In the genomic region with DNA sequence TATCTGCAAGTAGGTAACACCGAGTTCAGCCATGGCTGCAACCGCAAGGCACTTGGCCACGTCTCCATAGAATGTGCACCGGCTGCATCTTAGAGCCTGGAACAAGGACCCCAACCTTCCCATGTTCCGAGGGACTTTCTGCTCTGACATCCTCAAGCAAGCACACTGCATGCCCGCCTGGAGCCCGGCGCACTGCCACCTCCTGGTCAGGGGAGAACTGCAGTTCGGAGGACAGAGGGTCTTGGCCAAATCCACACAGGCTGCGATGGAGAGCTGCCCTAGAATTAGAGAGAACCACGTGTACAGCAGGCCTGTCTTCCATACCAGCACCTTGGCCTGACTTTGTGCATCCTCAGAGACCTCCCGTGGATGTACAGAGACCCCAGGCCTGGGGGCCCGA, we compare ENCODE assay signal across 9 mouse cellular contexts. TPM values are rescaled to one million over a fixed set of nuclear protein-coding genes. Genes with fewer than 3 reads are reported as not detected.
DNase-seq lines count a peak whose midpoint lies in the region; ATAC-seq lines count a peak whose summit lies in the region.
"Had no signal": no experiment of that assay in that cellular context is flagged by ENCODE, and none has a peak within 500 bp of the region (broad histone marks: within the 10 kb centered on the region; RNA-seq: fewer than 3 reads in every experiment).

No protein-coding gene starts in this region.

- H3K27me3 ChIP-seq in hindbrain, embryonic 12.5 days, result no peaks in the 10 kb centered on the region
- H3K27me3 ChIP-seq: limb, embryonic 12.5 days had no signal

- H3K4me3 ChIP-seq in hindbrain, embryonic 12.5 days, result no peak overlapping the region
- H3K4me3 ChIP-seq: limb, embryonic 12.5 days had no signal

- peak; percentile 16; the same call in 1 of the 2 replicates for ATAC-seq in hindbrain, embryonic 12.5 days (ENCODE audit: low FRiP score)

- no peak overlapping the region for H3K9ac ChIP-seq in hindbrain, embryonic 12.5 days
- H3K9ac ChIP-seq: limb, embryonic 12.5 days had no signal

- intact Hi-C loops in left cerebral cortex, postnatal 10 days (cut with DNase I), result no loop called here
- intact Hi-C loops in left cerebral cortex, postnatal 36 days (cut with DNase I), result no loop called here

- H3K4me2 ChIP-seq in hindbrain, embryonic 12.5 days (replicated peaks), result no peak overlapping the region
- H3K4me2 ChIP-seq: limb, embryonic 12.5 days had no signal

- peak; percentile 88 for DNase-seq in cerebellum, postnatal 10 days
- no peak for DNase-seq in cerebellum, adult 11-12 months
- peak; percentile 20 to 68 for DNase-seq in left cerebral cortex, postnatal 10 days (ENCODE audit: extremely low spot score in 1 of 2, low spot score in 2 of 2)
- DNase-seq in left cerebral cortex, postnatal 36 days (ENCODE audit: low spot score in 2 of 2), result no peak
- DNase-seq in brain, adult 2 months (ENCODE audit: low read depth, low spot score), result peak; percentile 26
- DNase-seq in mesoderm, embryonic 11.5 days (ENCODE audit: low read depth, low spot score), result peak; percentile 37
- DNase-seq in thymus, postnatal 10 days (ENCODE audit: low spot score in 2 of 2), result peak; percentile 17 to 67

- WGBS in hindbrain, embryonic 12.5 days, result 42% methylated on average over 13 of the region's 13 CpGs

- no peaks in the 10 kb centered on the region for H3K9me3 ChIP-seq in hindbrain, embryonic 12.5 days (replicated peaks)
- H3K9me3 ChIP-seq: limb, embryonic 12.5 days had no signal

- no peaks in the 10 kb centered on the region for H3K4me1 ChIP-seq in hindbrain, embryonic 12.5 days
- H3K4me1 ChIP-seq: limb, embryonic 12.5 days had no signal

- no peak overlapping the region for H3K27ac ChIP-seq in hindbrain, embryonic 12.5 days
- H3K27ac ChIP-seq: limb, embryonic 12.5 days had no signal

- H3K36me3 ChIP-seq in hindbrain, embryonic 12.5 days, result no peaks in the 10 kb centered on the region
- H3K36me3 ChIP-seq: limb, embryonic 12.5 days had no signal

RNA-seq across cellular contexts. Expression of a gene that starts 29.8 kb away (rescaled TPM):
- total RNA-seq in left cerebral cortex, postnatal 10 days (2021), result under 1 TPM; 0.93 to 0.94 TPM
- 1 to 10 TPM; 3.1 to 4.3 TPM for total RNA-seq in left cerebral cortex, postnatal 36 days (2021)
- 0.18 TPM in 1 of 2 replicates, not detected in the other for polyA plus RNA-seq in hindbrain, embryonic 12.5 days (2016; fragmentation: Nextera tagmentation; extraction: Ambion mirVana)
- polyA plus RNA-seq: limb, embryonic 12.5 days had no signal

Comparison
In these comparisons a context has a peak if more than half of its experiments do, and no peak if none do; other contexts are left out.
1. DNase-seq: peak in cerebellum, postnatal 10 days (2 of 2), left cerebral cortex, postnatal 10 days (2 of 2), brain, adult 2 months (single experiment), mesoderm, embryonic 11.5 days (single experiment) and thymus, postnatal 10 days (2 of 2); none in cerebellum, adult 11-12 months (single experiment) and left cerebral cortex, postnatal 36 days (0 of 2).